Mouse (Mus musculus) liver, embryonic 12.5 days (tissue): Measurements from ENCODE around the gene Sntg2. TPM values are rescaled to one million over a fixed set of nuclear protein-coding genes. Genes with fewer than 3 reads are reported as not detected.

ENCODE experiments used
- ATAC-seq: fragments of 200-750 bp; cut with Nextera tagmentation; 2 replicates; pipeline ENCODE4 v1.8.0; 2017; ENCODE audit warnings: moderate number of reproducible peaks, mild to moderate bottlenecking, moderate library complexity
- H3K27ac ChIP-seq: fragments of 300-500 bp; sonication (generic); 2 replicates; pipeline ENCODE4 v1.5.1; 2016; ENCODE audit warnings: mild to moderate bottlenecking
- H3K27me3 ChIP-seq: fragments of 300-500 bp; sonication (generic); replicated peaks from 2 replicates; pipeline ENCODE4 v1.6.1; 2016; ENCODE audit warnings: mild to moderate bottlenecking, moderate library complexity
- H3K36me3 ChIP-seq: fragments of 300-500 bp; sonication (generic); 2 replicates; pipeline ENCODE4 v1.6.1; 2016; ENCODE audit warnings: mild to moderate bottlenecking, moderate library complexity
- H3K4me1 ChIP-seq: fragments of 300-500 bp; sonication (generic); 2 replicates; pipeline ENCODE4 v1.6.1; 2016
- H3K4me2 ChIP-seq: fragments of 300-500 bp; sonication (generic); 2 replicates; pipeline ENCODE4 v1.6.1; 2016; ENCODE audit warnings: mild to moderate bottlenecking, moderate library complexity
- H3K4me3 ChIP-seq: fragments of 300-500 bp; sonication (generic); 2 replicates; pipeline ENCODE4 v1.5.1; 2016; ENCODE audit warnings: mild to moderate bottlenecking, moderate library complexity
- H3K9ac ChIP-seq: fragments of 300-500 bp; sonication (generic); 2 replicates; pipeline ENCODE4 v1.6.1; 2016; ENCODE audit warnings: mild to moderate bottlenecking, moderate library complexity
- H3K9me3 ChIP-seq: fragments of 300-500 bp; sonication (generic); replicated peaks from 2 replicates; pipeline ENCODE4 v1.6.1; 2016; ENCODE audit warnings: mild to moderate bottlenecking, moderate library complexity
- WGBS: fragments of 180-500 bp; shearing (Covaris S2); methylation state at CpG from one replicate; pipeline ENCODE4 v1.1.7; 2016; ENCODE audit not compliant: insufficient replicate concordance; 5-methylcytosine and 5-hydroxymethylcytosine counted together
- polyA plus RNA-seq: library from polyadenylated mRNA; unstranded; fragments of >200 nt; fragmentation: Nextera tagmentation; extraction: Ambion mirVana; gene quantifications from 2 replicates; pipeline ENCODE4 v1.2.1, GENCODE M21; 2016

Gene Sntg2
- polyA plus RNA-seq, 1 experiment from 2014 or later = 0.51 TPM

DNA sequence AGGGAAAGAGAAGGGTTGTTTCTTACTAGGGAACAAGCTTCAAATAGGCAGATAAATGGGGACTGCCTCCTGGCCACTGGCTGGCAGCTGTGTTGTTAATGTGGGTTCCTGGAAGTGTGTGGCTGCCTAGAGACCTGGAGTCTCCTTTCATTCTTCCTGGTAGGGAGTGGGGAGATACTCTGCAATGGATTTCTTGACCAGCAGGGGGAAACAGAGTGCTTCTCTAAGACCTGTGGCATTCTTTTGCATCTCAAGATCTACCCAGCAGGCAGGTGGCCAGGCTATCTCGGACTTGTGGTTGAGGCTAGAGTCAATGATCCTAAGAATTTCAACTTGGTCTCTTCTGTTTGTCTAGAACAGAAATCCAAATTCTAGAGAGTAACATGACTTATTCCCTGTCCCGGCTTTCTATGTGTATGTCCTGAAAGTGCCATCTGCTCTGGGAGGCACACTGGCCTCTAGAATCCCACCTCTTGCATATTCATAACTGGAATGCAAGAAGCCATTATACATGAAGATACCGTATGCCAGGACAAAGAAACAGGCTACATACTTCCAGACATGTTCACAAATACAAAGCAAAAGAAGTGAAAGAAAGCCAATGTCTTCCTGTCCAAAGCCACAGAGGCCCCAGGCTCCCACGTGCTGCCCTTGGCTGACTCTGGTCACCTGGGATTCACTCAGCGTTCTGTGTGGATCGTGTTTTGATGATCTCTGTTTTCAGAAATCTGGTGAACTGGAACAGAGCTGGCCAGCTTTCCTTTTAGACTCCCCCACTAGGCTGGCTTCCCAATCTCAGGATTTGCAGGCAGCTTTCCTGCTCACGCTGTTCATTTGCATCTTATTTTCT lies 244.4 kb downstream of the Sntg2 start:
- no peaks in the 10 kb centered on the region for H3K27me3 ChIP-seq
- ATAC-seq = no peak
- H3K36me3 ChIP-seq = no peaks in the 10 kb centered on the region
- no peak overlapping the region for H3K4me3 ChIP-seq
- H3K27ac ChIP-seq = no peak overlapping the region
- H3K9ac ChIP-seq = no peak overlapping the region
- no peak overlapping the region for H3K4me2 ChIP-seq
- H3K9me3 ChIP-seq = no peaks in the 10 kb centered on the region
- no peaks in the 10 kb centered on the region for H3K4me1 ChIP-seq
- 52% methylated on average over 7 of the region's 7 CpGs for WGBS

Other genes with a start within 250 kb of the Sntg2 start
- gene Tpo, start 240.8 kb downstream of the Sntg2 start, polyA plus RNA-seq = not detected in 2 replicates
- gene Tmem18, start 211.1 kb upstream of the Sntg2 start, polyA plus RNA-seq = 13.4 and 13.6 TPM in 2 replicates